Mouse (Mus musculus): Measurements from ENCODE around the gene Gm28230. TPM values are rescaled to one million over a fixed set of nuclear protein-coding genes. Genes with fewer than 3 reads are reported as not detected.

Gene Gm28230
- total and polyA plus RNA-seq, 3 experiments: not detected

DNA sequence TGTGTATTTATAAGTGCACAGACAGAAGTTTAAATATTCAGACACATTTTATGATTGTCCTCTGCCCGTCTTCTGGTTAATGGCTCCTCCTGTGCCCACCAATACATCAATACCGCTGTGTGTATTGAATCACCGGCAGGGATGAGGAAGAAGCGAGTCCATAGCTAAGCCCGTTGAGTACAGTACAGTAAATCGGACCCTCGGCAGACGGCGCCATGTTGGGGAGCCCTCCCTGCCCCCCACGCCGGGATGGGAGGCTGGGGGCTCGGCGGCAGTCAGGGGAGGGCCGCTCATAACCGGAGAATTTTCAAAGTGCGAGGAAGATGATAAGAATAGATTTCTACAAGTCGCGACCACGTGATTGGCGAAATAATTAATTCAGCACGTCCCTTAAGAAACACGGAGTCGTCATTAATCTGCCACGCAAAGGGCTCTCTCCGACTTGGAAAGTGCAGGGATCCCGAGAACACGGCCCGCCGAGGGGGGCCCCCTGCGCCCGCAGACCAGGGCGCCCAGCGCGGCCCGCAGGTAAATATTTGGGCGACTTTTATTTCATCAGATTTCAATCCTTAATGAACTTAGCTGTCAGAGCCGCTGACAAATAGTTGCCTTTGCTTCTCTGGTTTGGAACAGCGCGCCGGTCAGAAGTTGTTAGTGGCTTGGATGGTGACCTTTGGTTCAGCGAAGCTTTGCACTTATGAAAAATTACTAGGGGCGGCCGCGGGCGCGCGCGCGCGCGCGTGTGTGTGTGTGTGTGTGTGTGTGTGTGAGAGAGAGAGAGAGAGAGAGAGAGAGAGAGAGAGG, 6.2 kb downstream of the Gm28230 start:
- Histone ChIP-seq H3K4me3 (ENCODE audit: control insufficient read depth in 1 of 2, insufficient read depth in 1 of 2, low read depth in 2 of 2, low read length in 2 of 2) (no peak overlapping the region), H3K27me3 (ENCODE audit: control insufficient read depth in 1 of 2, insufficient read depth in 2 of 2, low read length in 2 of 2) (peaks cover 0 to 2% of the 10 kb centered on the region in 2 experiments; a peak in 2 of 4 replicates), H3K79me2 (ENCODE audit: control insufficient read depth, insufficient read depth, low read length, poor library complexity) (no peaks in the 10 kb centered on the region), H3K9me3 (replicated peaks; ENCODE audit: insufficient read depth, low read length) (no peaks in the 10 kb centered on the region), H3K9ac (ENCODE audit: control insufficient read depth, low read depth, low read length, poor library complexity, severe bottlenecking) (no peak overlapping the region), H3K4me1 (ENCODE audit: control insufficient read depth in 1 of 2, insufficient read depth in 2 of 2, low read length in 2 of 2) (no peaks in the 10 kb centered on the region), H3K36me3 (ENCODE audit: control insufficient read depth in 1 of 2, insufficient read depth in 2 of 2, low read length in 2 of 2) (no peaks in the 10 kb centered on the region), H3K27ac (ENCODE audit: control insufficient read depth, low read depth, low read length) (no peak overlapping the region)
- TF ChIP-seq TAL1 (IDR thresholded peaks at IDR 0.05; ENCODE audit: low read length) (no peak), POLR2AphosphoS5 (IDR thresholded peaks at IDR 0.05; ENCODE audit: borderline replicate concordance, low read depth, low read length) (no peak), POLR2AphosphoS2 (IDR thresholded peaks at IDR 0.05; ENCODE audit: low read length) (no peak), E2F4 (IDR thresholded peaks at IDR 0.05; ENCODE audit: borderline replicate concordance, low read depth, low read length) (no peak), SMC3 (IDR thresholded peaks at IDR 0.05; ENCODE audit: low read depth, low read length) (no peak), ZNF384 (IDR thresholded peaks at IDR 0.05; ENCODE audit: low read depth, low read length) (no peak), ZMIZ1 (IDR thresholded peaks at IDR 0.05; ENCODE audit: low read depth, low read length) (no peak), POLR2A (IDR thresholded peaks at IDR 0.05; ENCODE audit: control insufficient read depth in 1 of 2, insufficient read depth in 1 of 2, low read depth in 1 of 2, low read length in 2 of 2, poor library complexity in 1 of 2) (no peak), ZC3H11A (IDR thresholded peaks at IDR 0.05; ENCODE audit: low read depth, low read length) (no peak), MYC (IDR thresholded peaks at IDR 0.05; ENCODE audit: low read depth, low read length) (no peak), CHD2 (IDR thresholded peaks at IDR 0.05; ENCODE audit: low read length) (no peak), BHLHE40 (IDR thresholded peaks at IDR 0.05; ENCODE audit: borderline replicate concordance, low read depth, low read length) (no peak)
- DNase-seq (ENCODE audit: low read depth, low spot score): no peak

DNA sequence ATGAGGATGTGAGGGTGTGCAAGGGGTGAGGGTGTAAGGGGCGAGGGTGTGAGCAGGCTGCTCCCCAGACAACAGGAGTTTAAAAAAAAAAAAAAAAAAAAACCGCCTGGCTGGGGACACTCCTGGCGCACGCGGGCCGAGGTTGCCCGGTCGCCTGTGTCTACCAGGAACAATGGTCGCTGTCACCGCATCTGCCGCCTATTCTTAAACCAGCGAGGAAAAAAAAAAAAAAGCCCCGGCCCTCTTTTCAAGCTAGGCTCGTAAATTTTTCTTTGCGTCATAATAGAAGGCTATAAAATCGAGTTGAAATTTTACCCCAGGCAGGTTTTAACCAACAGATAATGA, 6.8 kb downstream of the Gm28230 start:
- H3K9ac ChIP-seq (ENCODE audit: control insufficient read depth, low read depth, low read length, poor library complexity, severe bottlenecking): no peak overlapping the region
- no peak overlapping the region for H3K4me3 ChIP-seq (ENCODE audit: control insufficient read depth in 1 of 2, insufficient read depth in 1 of 2, low read depth in 2 of 2, low read length in 2 of 2)
- peaks cover 0 to 2% of the 10 kb centered on the region in 2 experiments; a peak in 2 of 4 replicates for H3K27me3 ChIP-seq (ENCODE audit: control insufficient read depth in 1 of 2, insufficient read depth in 2 of 2, low read length in 2 of 2)
- H3K27ac ChIP-seq (ENCODE audit: control insufficient read depth, low read depth, low read length): no peak overlapping the region
- H3K79me2 ChIP-seq (ENCODE audit: control insufficient read depth, insufficient read depth, low read length, poor library complexity): no peaks in the 10 kb centered on the region
- no peak for DNase-seq (ENCODE audit: low read depth, low spot score)
- TF ChIP-seq JUND (IDR thresholded peaks at IDR 0.05; ENCODE audit: low read depth, low read length): no peak
- TF ChIP-seq POLR2AphosphoS2 (IDR thresholded peaks at IDR 0.05; ENCODE audit: low read length): no peak
- TF ChIP-seq TCF12 (IDR thresholded peaks at IDR 0.05; ENCODE audit: low read depth, low read length): no peak
- TF ChIP-seq RCOR1 (IDR thresholded peaks at IDR 0.05; ENCODE audit: low read depth, low read length): no peak
- TF ChIP-seq ZC3H11A (IDR thresholded peaks at IDR 0.05; ENCODE audit: low read depth, low read length): no peak
- no peak for TF ChIP-seq MAX (IDR thresholded peaks at IDR 0.05; ENCODE audit: low read length)
- no peak for TF ChIP-seq MAFK (IDR thresholded peaks at IDR 0.05; ENCODE audit: borderline replicate concordance, low read depth, low read length)
- no peak for TF ChIP-seq KAT2A (conservative IDR thresholded peaks at IDR 0.05; ENCODE audit: low read depth, low read length)
- no peak for TF ChIP-seq ELF1 (IDR thresholded peaks at IDR 0.05; ENCODE audit: low read depth, low read length)
- TF ChIP-seq POLR2A (IDR thresholded peaks at IDR 0.05; ENCODE audit: control insufficient read depth in 1 of 2, insufficient read depth in 1 of 2, low read depth in 1 of 2, low read length in 2 of 2, poor library complexity in 1 of 2): no peak
- TF ChIP-seq HCFC1 (IDR thresholded peaks at IDR 0.05; ENCODE audit: low read depth, low read length): no peak
- no peak for TF ChIP-seq NELFE (IDR thresholded peaks at IDR 0.05; ENCODE audit: low read depth, low read length)
- no peak for TF ChIP-seq BHLHE40 (IDR thresholded peaks at IDR 0.05; ENCODE audit: borderline replicate concordance, low read depth, low read length)
- no peak for TF ChIP-seq MEF2A (IDR thresholded peaks at IDR 0.05; ENCODE audit: extremely low read depth, insufficient replicate concordance, low read depth, low read length, poor library complexity, severe bottlenecking)
- TF ChIP-seq USF1 (IDR thresholded peaks at IDR 0.05; ENCODE audit: low read depth, low read length): no peak
- TF ChIP-seq ETS1 (IDR thresholded peaks at IDR 0.05; ENCODE audit: low read depth, low read length): no peak
- TF ChIP-seq MYC (IDR thresholded peaks at IDR 0.05; ENCODE audit: low read depth, low read length): no peak
- TF ChIP-seq EP300 (IDR thresholded peaks at IDR 0.05; ENCODE audit: low read depth in 1 of 2, low read length in 2 of 2): no peak
- no peaks in the 10 kb centered on the region for H3K4me1 ChIP-seq (ENCODE audit: control insufficient read depth in 1 of 2, insufficient read depth in 2 of 2, low read length in 2 of 2)
- H3K36me3 ChIP-seq (ENCODE audit: control insufficient read depth in 1 of 2, insufficient read depth in 2 of 2, low read length in 2 of 2): no peaks in the 10 kb centered on the region
- no peaks in the 10 kb centered on the region for H3K9me3 ChIP-seq (replicated peaks; ENCODE audit: insufficient read depth, low read length)
